ENCODE assay signal across 9 mouse cellular contexts in the genomic region with DNA sequence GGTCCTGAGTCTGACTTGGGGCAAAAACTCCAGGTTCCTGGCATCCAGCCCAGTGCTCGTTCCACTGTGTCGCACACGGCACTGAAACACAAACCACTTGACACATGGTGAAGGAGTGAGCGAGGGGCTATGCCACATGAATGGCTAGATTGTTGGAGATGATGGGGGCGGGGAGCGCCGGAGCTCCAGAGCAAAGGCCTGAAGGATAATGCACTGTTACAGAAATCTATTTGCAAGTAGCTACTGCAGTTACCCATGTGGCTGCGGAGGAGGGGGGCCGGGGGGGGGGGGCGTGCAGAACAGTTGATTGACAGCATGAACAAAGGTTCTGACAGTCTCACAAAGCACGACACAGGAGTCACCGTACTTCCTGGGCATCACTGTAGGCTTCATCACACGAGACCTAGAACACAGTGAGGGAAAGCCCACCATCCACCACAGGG.
DNase-seq lines count a peak whose midpoint lies in the region; ATAC-seq and TF ChIP-seq lines count a peak whose summit lies in the region.
"Had no signal": no experiment of that assay in that cellular context is flagged by ENCODE, and none has a peak within 500 bp of the region (broad histone marks: within the 10 kb centered on the region; RNA-seq: fewer than 3 reads in every experiment).

No protein-coding gene starts in this region.

- WGBS in hindbrain, embryonic 13.5 days = 18% methylated on average over 13 of the region's 13 CpGs
- 37% methylated on average over 12 of the region's 13 CpGs for WGBS in limb, embryonic 14.5 days
- 60% methylated on average over 13 of the region's 13 CpGs for WGBS in stomach, embryonic 15.5 days

- no peaks in the 10 kb centered on the region for H3K9me3 ChIP-seq in hindbrain, embryonic 13.5 days
- H3K9me3 ChIP-seq in limb, embryonic 14.5 days (ENCODE audit: control insufficient read depth, low read length) = no peaks in the 10 kb centered on the region
- no peaks in the 10 kb centered on the region for H3K9me3 ChIP-seq in stomach, embryonic 15.5 days

- H3K4me3 ChIP-seq in hindbrain, embryonic 13.5 days = no peak overlapping the region
- no peak overlapping the region for H3K4me3 ChIP-seq in limb, embryonic 14.5 days (replicated peaks; ENCODE audit: low read length)
- no peak overlapping the region for H3K4me3 ChIP-seq in stomach, embryonic 15.5 days (replicated peaks)

- intact Hi-C loops in heart, postnatal 14 days (cut with DNase I) = no loop called here

- no peak overlapping the region for H3K9ac ChIP-seq in hindbrain, embryonic 13.5 days
- no peak overlapping the region for H3K9ac ChIP-seq in limb, embryonic 14.5 days (ENCODE audit: low read depth, low read length, severe bottlenecking)
- no peak overlapping the region for H3K9ac ChIP-seq in stomach, embryonic 15.5 days

- DNase-seq in right cerebral cortex, postnatal 10 days (ENCODE audit: low spot score in 2 of 2) = peak; percentile 28 to 29
- DNase-seq in right cerebral cortex, postnatal 36 days (ENCODE audit: low spot score in 2 of 2) = no peak
- peak; percentile 62 for DNase-seq in limb, embryonic 14.5 days (ENCODE audit: low spot score)
- no peak for DNase-seq in cerebellum, adult 11-12 months
- no peak for DNase-seq in layer of hippocampus, adult 8-10 months (ENCODE audit: low spot score in 2 of 2)
- no peak for DNase-seq in heart, postnatal 14 days

- peaks cover 19% of the 10 kb centered on the region for H3K4me1 ChIP-seq in hindbrain, embryonic 13.5 days (replicated peaks)
- H3K4me1 ChIP-seq in limb, embryonic 14.5 days (ENCODE audit: control insufficient read depth, insufficient read depth, low read length) = peaks cover 29% of the 10 kb centered on the region
- H3K4me1 ChIP-seq in stomach, embryonic 15.5 days = no peaks in the 10 kb centered on the region

- TF ChIP-seq POLR2A in limb, embryonic 14.5 days (IDR thresholded peaks at IDR 0.05; ENCODE audit: borderline replicate concordance, extremely low read depth, insufficient read depth, insufficient read length) = no peak

- no peaks in the 10 kb centered on the region for H3K36me3 ChIP-seq in hindbrain, embryonic 13.5 days
- H3K36me3 ChIP-seq in limb, embryonic 14.5 days (ENCODE audit: control insufficient read depth, insufficient read depth, low read length) = no peaks in the 10 kb centered on the region; the same call in 1 of the 2 replicates
- no peaks in the 10 kb centered on the region for H3K36me3 ChIP-seq in stomach, embryonic 15.5 days

- H3K4me2 ChIP-seq in hindbrain, embryonic 13.5 days = no peak overlapping the region
- 0 out of 2 replicates have a peak overlapping the region, but pooled peaks have one; percentile 5 for H3K4me2 ChIP-seq in limb, embryonic 14.5 days (replicated peaks; ENCODE audit: low read depth, low read length, severe bottlenecking)
- no peak overlapping the region for H3K4me2 ChIP-seq in stomach, embryonic 15.5 days

- ATAC-seq in hindbrain, embryonic 13.5 days (ENCODE audit: low FRiP score) = peak; percentile 94
- peak; percentile 47; the same call in 1 of the 2 replicates for ATAC-seq in limb, embryonic 14.5 days (ENCODE audit: low FRiP score, low read depth)
- ATAC-seq in stomach, embryonic 15.5 days (ENCODE audit: insufficient read depth, low FRiP score, low read depth) = peak; percentile 39

- no peak overlapping the region for H3K27ac ChIP-seq in hindbrain, embryonic 13.5 days
- peak overlapping the region; percentile 59; the same call in 1 of the 2 replicates for H3K27ac ChIP-seq in limb, embryonic 14.5 days (replicated peaks; ENCODE audit: low read depth, low read length)
- H3K27ac ChIP-seq in stomach, embryonic 15.5 days = no peak overlapping the region; the same call in 1 of the 2 replicates
- H3K27ac ChIP-seq: macrophage had no signal

- peaks cover 16% of the 10 kb centered on the region; the same call in 1 of the 2 replicates for H3K27me3 ChIP-seq in hindbrain, embryonic 13.5 days
- no peaks in the 10 kb centered on the region for H3K27me3 ChIP-seq in limb, embryonic 14.5 days (ENCODE audit: control insufficient read depth, insufficient read depth, low read length)
- H3K27me3 ChIP-seq in stomach, embryonic 15.5 days (replicated peaks) = no peaks in the 10 kb centered on the region

Comparison
In these comparisons a context has a peak if more than half of its experiments do, and no peak if none do; other contexts are left out.
1. DNase-seq: peak in right cerebral cortex, postnatal 10 days (2 of 2) and limb, embryonic 14.5 days (single experiment); none in right cerebral cortex, postnatal 36 days (0 of 2), cerebellum, adult 11-12 months (single experiment), layer of hippocampus, adult 8-10 months (0 of 2) and heart, postnatal 14 days (0 of 2).
2. ATAC-seq: peak in every context shown above with its lines; median percentile 94 in hindbrain, embryonic 13.5 days; 47 in limb, embryonic 14.5 days; 39 in stomach, embryonic 15.5 days.